ENCODE assay signal across 22 mouse cellular contexts in genomic region chr1:87197296-87197695, GRCm38 (mm10). TPM values are rescaled to one million over a fixed set of nuclear protein-coding genes. Genes with fewer than 3 reads are reported as not detected.
"Had no signal": no experiment of that assay in that cellular context is flagged by ENCODE, and none has a peak within 500 bp of the region (broad histone marks: within the 10 kb centered on the region; RNA-seq: fewer than 3 reads in every experiment).

No protein-coding gene starts in this region.

- H3K9ac ChIP-seq: limb, embryonic 15.5 days; liver, embryonic 14.5 days; midbrain, embryonic 12.5 days; stomach, embryonic 15.5 days had no signal

- H3K27me3 ChIP-seq: midbrain, embryonic 12.5 days; stomach, embryonic 15.5 days had no signal

- H3K36me3 ChIP-seq: limb, embryonic 15.5 days; midbrain, embryonic 12.5 days; stomach, embryonic 15.5 days had no signal

- H3K4me1 ChIP-seq: limb, embryonic 15.5 days; midbrain, embryonic 12.5 days; stomach, embryonic 15.5 days had no signal

- H3K27ac ChIP-seq: kidney, postnatal 0 days; layer of hippocampus, adult 2 months; limb, embryonic 15.5 days; liver, embryonic 14.5 days; midbrain, embryonic 12.5 days; stomach, embryonic 15.5 days had no signal

- H3K4me2 ChIP-seq: limb, embryonic 15.5 days; midbrain, embryonic 12.5 days; stomach, embryonic 15.5 days had no signal

- DNase-seq: kidney, adult 11 months; kidney, adult 9 months; kidney, postnatal 36 days; lung, adult 18-20 months; right cerebral cortex, postnatal 14 days; thymus, adult 18-20 months; thymus, postnatal 14 days had no signal

- H3K4me3 ChIP-seq: layer of hippocampus, adult 2 months; limb, embryonic 15.5 days; midbrain, embryonic 12.5 days; stomach, embryonic 15.5 days had no signal

- H3K9me3 ChIP-seq: limb, embryonic 15.5 days; midbrain, embryonic 12.5 days; stomach, embryonic 15.5 days had no signal

- ATAC-seq: midbrain, embryonic 16.5 days had no signal

RNA-seq across cellular contexts. Expression of gene Chrnd, which starts 6.9 kb away (rescaled TPM):
- total RNA-seq: layer of hippocampus, adult 2 months; layer of hippocampus, postnatal 14 days; left cerebral cortex, adult 18-20 months; left cerebral cortex, postnatal 14 days; megakaryocyte-erythroid progenitor cell, adult 5-6 weeks had no signal
- polyA plus RNA-seq: liver, embryonic 14.5 days; midbrain, embryonic 12.5 days; midbrain, embryonic 16.5 days; neural tube, embryonic 14.5 days; spleen, adult 2 months had no signal

RNA-seq across cellular contexts. Expression of gene Chrng, which starts 7.2 kb away (rescaled TPM):
- total RNA-seq: layer of hippocampus, adult 2 months; layer of hippocampus, postnatal 14 days; left cerebral cortex, adult 18-20 months; left cerebral cortex, postnatal 14 days; megakaryocyte-erythroid progenitor cell, adult 5-6 weeks had no signal
- polyA plus RNA-seq: kidney, postnatal 0 days; liver, embryonic 14.5 days; midbrain, embryonic 12.5 days; midbrain, embryonic 16.5 days; neural tube, embryonic 14.5 days; spleen, adult 2 months had no signal

RNA-seq across cellular contexts. Expression of gene Prss56, which starts 14.2 kb away (rescaled TPM):
- total RNA-seq: megakaryocyte-erythroid progenitor cell, adult 5-6 weeks had no signal
- polyA plus RNA-seq: limb, embryonic 11.5 days; liver, embryonic 14.5 days; lung, embryonic 16.5 days; midbrain, embryonic 16.5 days; spleen, adult 2 months; stomach, embryonic 15.5 days had no signal

RNA-seq across cellular contexts. Expression of gene Ecel1, which starts 41.0 kb away (rescaled TPM):
- total RNA-seq: megakaryocyte-erythroid progenitor cell, adult 5-6 weeks had no signal
